Mouse (Mus musculus) neural tube, embryonic 14.5 days (tissue): ENCODE data around the gene Tbxa2r. TPM values are rescaled to one million over a fixed set of nuclear protein-coding genes. Genes with fewer than 3 reads are reported as not detected.

Experiments used
- ATAC-seq: fragments of 200-750 bp; cut with Nextera tagmentation; 2 replicates; pipeline ENCODE4 v1.8.0; 2017; ENCODE audit warnings: low read depth, mild to moderate bottlenecking, moderate TSS enrichment, moderate library complexity
- H3K27ac ChIP-seq: fragments of 300-500 bp; sonication (generic); 2 replicates; pipeline ENCODE4 v1.5.1; 2014; ENCODE audit warnings: low read depth, mild to moderate bottlenecking, control low read depth, low read length, moderate library complexity, mixed read lengths
- H3K27me3 ChIP-seq: fragments of 300-500 bp; sonication (generic); 2 replicates; pipeline ENCODE4 v1.6.1; 2014; ENCODE audit warnings: low read length; ENCODE audit not compliant: control insufficient read depth, insufficient read depth
- H3K36me3 ChIP-seq: fragments of 300-500 bp; sonication (generic); 2 replicates; pipeline ENCODE4 v1.6.1; 2014; ENCODE audit warnings: low read length, mixed read lengths; ENCODE audit not compliant: control insufficient read depth, insufficient read depth
- H3K4me1 ChIP-seq: fragments of 300-500 bp; sonication (generic); 2 replicates; pipeline ENCODE4 v1.6.1; 2014; ENCODE audit warnings: low read length; ENCODE audit not compliant: control insufficient read depth, insufficient read depth
- H3K4me2 ChIP-seq: fragments of 300-500 bp; sonication (generic); 2 replicates; pipeline ENCODE4 v1.6.1; 2014; ENCODE audit warnings: mild to moderate bottlenecking, low read depth, low read length, control low read depth
- H3K4me3 ChIP-seq: fragments of 300-500 bp; sonication (generic); 2 replicates; pipeline ENCODE4 v1.5.1; 2014; ENCODE audit warnings: low read depth, low read length, control low read depth, mixed read lengths
- H3K9ac ChIP-seq: fragments of 300-500 bp; sonication (generic); replicated peaks from 2 replicates; pipeline ENCODE4 v1.6.1; 2014; ENCODE audit warnings: low read depth, mild to moderate bottlenecking, control low read depth, low read length, mixed read lengths
- H3K9me3 ChIP-seq: fragments of 300-500 bp; sonication (generic); 2 replicates; pipeline ENCODE4 v1.6.1; 2016; ENCODE audit warnings: low read length; ENCODE audit not compliant: control insufficient read depth
- WGBS: fragments of 180-500 bp; shearing (Covaris S2); extraction: QIAGEN DNeasy Blood & Tissue Kit; methylation state at CpG from one replicate; pipeline ENCODE4 v1.1.7; 2014; 5-methylcytosine and 5-hydroxymethylcytosine counted together
- polyA plus RNA-seq: library from polyadenylated mRNA; unstranded; fragments of >200 nt; fragmentation: Nextera tagmentation; extraction: Ambion mirVana; gene quantifications from 2 replicates; pipeline ENCODE4 v1.2.1, GENCODE M21; 2014

Tbxa2r gene
- polyA plus RNA-seq, 1 experiment from 2014 or later, result 1.9 TPM

DNA sequence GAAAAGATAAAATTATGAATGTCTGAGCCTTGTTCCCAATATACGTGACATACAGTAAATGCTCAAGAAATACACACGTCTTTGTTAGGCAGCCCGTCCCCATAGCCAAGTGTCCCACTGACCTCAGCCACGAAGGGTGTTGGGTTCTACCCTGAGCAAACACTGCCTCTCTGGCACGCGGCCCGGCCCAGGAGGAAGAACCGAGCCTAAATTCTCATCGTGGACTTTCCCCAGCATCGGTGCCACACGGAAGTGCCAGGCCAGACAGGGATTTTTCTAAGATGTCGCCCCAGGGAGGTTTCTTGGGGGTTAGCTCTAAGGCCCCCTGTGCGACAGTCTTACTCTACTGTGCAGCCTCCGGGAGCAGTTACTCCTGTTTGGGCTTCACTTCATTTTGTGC, 38.7 kb upstream of the Tbxa2r start:
- Histone ChIP-seq H3K27me3 (no peaks in the 10 kb centered on the region; the same call in 1 of the 2 replicates), H3K4me2 (no peak overlapping the region), H3K4me3 (no peak overlapping the region), H3K27ac (no peak overlapping the region), H3K9ac (no peak overlapping the region), H3K4me1 (peaks cover 18% of the 10 kb centered on the region), H3K36me3 (no peaks in the 10 kb centered on the region), H3K9me3 (no peaks in the 10 kb centered on the region)
- ATAC-seq, result no peak
- WGBS, result 61% methylated on average over 14 of the region's 14 CpGs

DNA sequence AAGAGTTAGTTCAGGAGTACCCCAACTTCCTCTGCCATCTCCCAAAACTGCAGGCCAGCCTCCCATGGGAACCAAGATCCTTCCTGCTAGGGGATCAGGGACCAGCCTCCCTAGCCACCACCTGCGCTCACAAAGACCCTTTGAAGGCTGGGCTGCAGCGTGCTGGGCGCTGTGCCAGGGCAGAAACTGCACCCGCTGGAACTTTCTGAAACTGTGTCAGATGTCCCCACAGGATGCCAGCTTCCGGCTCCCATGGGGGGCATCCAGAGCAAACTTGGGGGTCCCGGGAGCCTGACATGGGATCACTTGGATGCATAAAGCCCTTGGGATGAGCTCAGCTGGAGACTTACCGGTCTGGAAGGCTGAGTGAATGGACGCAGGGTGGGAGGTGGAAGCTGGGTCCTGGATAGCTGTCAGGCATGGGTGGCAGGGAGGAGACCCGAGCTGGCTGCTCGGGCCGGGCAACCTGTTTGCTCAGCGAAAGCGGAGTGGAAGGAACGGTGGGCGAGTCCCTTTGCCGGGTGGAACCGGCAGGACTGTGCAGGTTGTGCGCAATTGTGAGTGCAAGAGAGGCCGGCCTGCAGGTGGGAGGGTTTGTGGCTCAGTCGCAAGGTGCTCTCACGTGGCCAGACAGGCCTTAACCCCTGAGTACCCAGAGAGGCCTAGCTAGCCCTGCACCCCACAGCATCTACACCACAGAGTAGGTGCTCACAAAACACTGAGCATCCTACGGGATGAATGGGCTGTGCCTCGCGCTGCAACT, 37.7 kb upstream of the Tbxa2r start:
- Histone ChIP-seq H3K9ac (no peak overlapping the region), H3K4me2 (no peak overlapping the region), H3K27ac (no peak overlapping the region), H3K36me3 (no peaks in the 10 kb centered on the region), H3K4me3 (no peak overlapping the region), H3K9me3 (no peaks in the 10 kb centered on the region), H3K4me1 (peaks cover 20% of the 10 kb centered on the region), H3K27me3 (no peaks in the 10 kb centered on the region; the same call in 1 of the 2 replicates)
- 13% methylated on average over 24 of the region's 24 CpGs for WGBS
- ATAC-seq, result no peak

DNA sequence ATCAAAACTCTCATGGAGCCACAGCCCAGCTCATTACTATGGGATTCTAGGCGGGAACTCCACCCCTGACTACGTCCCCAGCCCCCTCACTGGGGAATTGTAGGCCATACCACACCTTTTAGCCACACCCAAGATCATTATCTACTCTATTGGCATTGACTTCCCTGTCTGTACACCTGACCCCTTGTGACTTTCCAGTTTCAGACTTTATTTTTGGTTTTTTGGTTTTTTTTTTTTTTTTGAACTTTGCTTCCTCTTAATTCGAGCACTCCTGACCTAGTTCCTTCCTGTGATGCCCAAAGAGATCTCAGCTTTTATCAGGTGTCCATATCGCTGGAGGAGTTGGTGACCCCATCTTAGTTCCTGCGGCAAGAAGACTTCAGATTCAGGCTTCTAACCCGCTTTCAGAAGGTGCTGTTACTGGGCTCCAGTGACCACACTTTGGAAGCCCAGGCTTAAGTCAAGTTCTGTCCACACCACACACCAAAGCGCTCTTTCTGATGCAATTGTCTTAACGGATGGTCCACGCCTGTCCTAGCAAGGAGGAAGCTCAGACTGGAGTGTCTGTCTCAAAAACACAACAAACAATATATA, 36.9 kb upstream of the Tbxa2r start, which contains the start of gene Tjp3:
TSS of gene Tjp3 (minus strand) at position 71 of the 594 bp plus-strand sequence.
- H3K36me3 ChIP-seq, result no peaks in the 10 kb centered on the region
- H3K9me3 ChIP-seq, result no peaks in the 10 kb centered on the region
- no peak within 1 kb of the TSS for H3K27ac ChIP-seq
- H3K27me3 ChIP-seq, result no peaks in the 10 kb centered on the region; the same call in 1 of the 2 replicates
- H3K4me3 ChIP-seq, result no peak within 1 kb of the TSS
- H3K4me1 ChIP-seq, result peaks cover 20% of the 10 kb centered on the region
- H3K4me2 ChIP-seq, result peak within 1 kb of the TSS; percentile 92; the same call in 1 of the 2 replicates
- ATAC-seq, result no peak
- no peak within 1 kb of the TSS for H3K9ac ChIP-seq
- 75% methylated on average over 9 of the region's 9 CpGs for WGBS

DNA sequence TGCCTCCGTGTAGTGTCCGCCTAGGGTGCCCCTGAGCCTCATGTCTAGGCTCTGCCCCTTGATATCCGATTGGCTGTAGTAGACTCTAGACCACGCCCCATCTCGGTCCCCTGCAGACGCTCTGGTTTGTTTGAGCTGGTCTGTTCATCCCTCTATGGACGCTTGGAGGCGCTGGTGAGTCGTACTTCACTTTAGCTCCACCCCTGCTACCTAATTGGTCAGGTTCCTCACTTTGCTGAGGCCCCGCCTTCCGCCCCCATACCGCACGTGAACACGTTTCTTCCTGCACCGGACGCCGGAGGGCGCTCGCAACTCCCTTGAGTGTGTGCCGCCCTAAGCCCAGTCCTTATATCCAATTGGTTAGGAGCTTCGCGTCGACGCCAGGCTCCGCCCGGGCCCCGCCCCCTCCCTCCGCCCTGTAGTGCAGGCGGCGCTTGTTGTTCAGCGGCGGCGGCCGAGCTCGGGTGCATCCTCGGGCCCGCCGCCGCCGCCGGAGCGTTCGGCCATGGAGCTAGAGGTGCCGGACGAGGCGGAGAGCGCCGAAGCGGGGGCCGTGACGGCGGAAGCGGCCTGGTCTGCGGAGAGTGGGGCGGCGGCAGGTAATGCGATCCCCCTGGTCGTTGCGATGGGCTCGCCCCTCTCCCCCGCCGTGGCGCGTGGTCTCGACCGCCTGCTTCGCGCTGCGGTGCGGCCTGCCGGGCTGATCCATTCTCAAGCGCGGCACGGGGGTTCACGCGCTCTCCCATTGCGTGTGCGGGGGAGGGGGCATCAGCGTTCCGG, 35.8 kb upstream of the Tbxa2r start, which contains the start of gene Pip5k1c:
TSS of gene Pip5k1c (plus strand) at position 410 of the 780 bp plus-strand sequence.
- Histone ChIP-seq H3K4me2 (peak within 1 kb of the TSS; percentile 92), H3K4me1 (peaks cover 20% of the 10 kb centered on the region), H3K9ac (peak within 1 kb of the TSS; percentile 82), H3K27ac (peak within 1 kb of the TSS; percentile 84), H3K4me3 (peak within 1 kb of the TSS; percentile 74), H3K27me3 (no peaks in the 10 kb centered on the region; the same call in 1 of the 2 replicates), H3K9me3 (no peaks in the 10 kb centered on the region), H3K36me3 (no peaks in the 10 kb centered on the region)
- peak; percentile 93 for ATAC-seq
- under 1% methylated on average over 78 of the region's 80 CpGs for WGBS

DNA sequence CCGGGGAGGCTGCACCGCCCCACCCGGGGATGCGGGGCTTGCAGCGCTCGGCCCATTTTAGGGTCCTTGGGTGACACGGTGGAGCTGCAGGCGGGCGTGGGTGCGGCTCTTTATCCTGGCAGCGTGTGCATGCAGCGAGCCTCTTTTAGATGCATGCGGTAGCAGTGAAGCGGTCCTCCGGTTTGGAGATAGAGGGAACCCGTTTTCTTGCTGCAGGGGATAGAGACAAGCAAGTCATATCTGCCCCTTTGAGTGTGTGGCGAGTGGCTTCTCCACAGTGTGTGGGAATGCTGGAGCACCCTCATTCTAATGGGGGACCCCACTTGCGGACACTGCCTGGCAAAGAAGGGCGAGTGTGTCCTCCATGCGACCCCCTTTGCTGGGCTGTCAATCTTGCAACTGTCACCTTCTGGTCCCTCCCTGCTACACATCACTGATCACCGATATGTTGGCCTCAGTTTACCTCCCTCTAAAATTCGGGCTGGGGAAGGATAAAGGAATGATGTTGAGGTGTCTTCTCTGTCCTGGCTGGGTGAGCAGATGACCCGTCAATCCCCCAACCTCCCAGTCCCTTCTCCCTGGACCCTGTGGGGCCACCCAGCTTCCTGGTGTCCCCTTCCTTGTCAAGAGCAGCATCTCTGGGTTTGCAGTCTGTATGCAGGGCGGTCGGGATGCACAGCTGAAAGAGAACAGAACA, 35.0 kb upstream of the Tbxa2r start:
- Histone ChIP-seq H3K9me3 (no peaks in the 10 kb centered on the region), H3K27ac (peak overlapping the region; percentile 84), H3K4me3 (peak overlapping the region; percentile 74), H3K4me2 (peak overlapping the region; percentile 92), H3K27me3 (no peaks in the 10 kb centered on the region; the same call in 1 of the 2 replicates), H3K4me1 (peaks cover 20% of the 10 kb centered on the region), H3K36me3 (no peaks in the 10 kb centered on the region), H3K9ac (peak overlapping the region; percentile 82)
- peak; percentile 22 for ATAC-seq
- WGBS, result 5% methylated on average over 25 of the region's 25 CpGs

DNA sequence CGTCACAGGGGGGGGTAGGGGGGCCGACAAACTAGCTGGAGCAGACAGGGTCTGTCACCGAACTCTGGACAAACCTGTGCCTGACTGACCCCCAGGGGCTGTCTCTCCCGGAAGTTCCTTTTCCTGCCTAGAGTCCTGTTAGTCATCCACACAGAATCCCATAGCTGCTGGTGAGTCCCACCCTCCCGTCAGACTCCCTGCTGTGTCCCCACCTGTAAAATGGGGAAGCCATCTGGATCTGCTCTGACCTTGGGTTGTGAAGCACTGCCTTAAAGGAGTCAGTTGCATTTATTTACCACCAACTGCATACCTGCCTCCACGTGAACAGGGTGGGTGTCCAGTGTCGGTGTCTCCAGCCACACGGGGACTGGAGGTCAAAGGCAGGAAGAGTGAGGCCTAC, 34.1 kb upstream of the Tbxa2r start:
- Histone ChIP-seq H3K27ac (no peak overlapping the region), H3K9me3 (no peaks in the 10 kb centered on the region), H3K27me3 (no peaks in the 10 kb centered on the region; the same call in 1 of the 2 replicates), H3K4me2 (peak overlapping the region; percentile 92), H3K4me3 (peak overlapping the region; percentile 74), H3K9ac (peak overlapping the region; percentile 82), H3K4me1 (peaks cover 22% of the 10 kb centered on the region), H3K36me3 (no peaks in the 10 kb centered on the region; the same call in 1 of the 2 replicates)
- WGBS, result 35% methylated on average over 8 of the region's 8 CpGs
- ATAC-seq, result no peak

DNA sequence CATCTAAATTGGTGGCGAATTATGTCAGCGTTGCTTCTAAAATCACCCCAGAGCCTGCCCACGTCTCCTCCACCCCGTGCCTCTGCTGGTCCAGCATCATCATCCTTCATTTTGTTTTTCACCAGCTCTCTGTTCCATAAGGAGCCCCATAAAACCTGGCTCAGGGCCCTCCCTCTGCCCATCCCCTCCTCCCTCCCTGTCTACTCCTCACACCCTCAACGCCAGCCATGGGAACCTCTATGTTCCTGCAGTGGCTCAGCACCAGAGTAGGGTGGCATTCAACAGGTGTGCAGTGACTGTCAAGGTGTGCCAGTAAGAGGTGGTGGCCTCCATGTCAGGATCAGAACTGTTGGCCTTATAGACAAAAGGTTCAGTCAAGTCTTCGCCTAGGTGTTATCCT, 33.3 kb upstream of the Tbxa2r start:
- H3K9ac ChIP-seq, result no peak overlapping the region
- peaks cover 23% of the 10 kb centered on the region for H3K4me1 ChIP-seq
- no peaks in the 10 kb centered on the region for H3K27me3 ChIP-seq
- no peak overlapping the region for H3K4me3 ChIP-seq
- no peak for ATAC-seq
- H3K4me2 ChIP-seq, result no peak overlapping the region
- no peaks in the 10 kb centered on the region; the same call in 1 of the 2 replicates for H3K36me3 ChIP-seq
- no peak overlapping the region for H3K27ac ChIP-seq
- WGBS, result 92% methylated on average over 6 of the region's 6 CpGs
- H3K9me3 ChIP-seq, result no peaks in the 10 kb centered on the region

DNA sequence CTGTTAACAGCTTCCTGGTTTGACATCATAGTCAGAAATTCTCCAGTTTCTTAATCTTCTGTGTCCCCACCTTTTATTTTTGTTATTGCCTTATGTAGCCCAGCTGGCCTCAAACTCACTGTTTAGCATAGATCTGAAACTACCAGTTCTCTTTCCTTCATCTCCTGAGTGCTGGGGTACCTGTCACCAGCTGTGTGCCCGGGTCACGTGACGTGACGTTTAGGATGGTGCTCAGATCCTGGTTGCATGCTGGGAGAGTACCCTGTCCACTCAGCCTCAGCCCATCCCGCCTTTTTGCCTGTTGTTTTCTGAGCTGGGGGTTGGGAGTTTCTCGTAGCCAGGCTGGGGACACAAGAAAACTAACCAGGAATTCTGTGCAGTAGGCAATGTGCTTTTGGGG, 31.3 kb upstream of the Tbxa2r start:
- ATAC-seq, result no peak
- no peaks in the 10 kb centered on the region for H3K27me3 ChIP-seq
- no peak overlapping the region for H3K9ac ChIP-seq
- no peaks in the 10 kb centered on the region for H3K9me3 ChIP-seq
- no peak overlapping the region for H3K4me2 ChIP-seq
- peak overlapping the region; percentile 25; the same call in 1 of the 2 replicates for H3K27ac ChIP-seq
- H3K4me3 ChIP-seq, result no peak overlapping the region
- 76% methylated on average over 6 of the region's 6 CpGs for WGBS
- no peaks in the 10 kb centered on the region; the same call in 1 of the 2 replicates for H3K36me3 ChIP-seq
- peaks cover 19% of the 10 kb centered on the region for H3K4me1 ChIP-seq
